Mouse (Mus musculus): Measurements from ENCODE around the gene Ugdh.

- TF ChIP-seq CTCF (IDR thresholded peaks at IDR 0.05; ENCODE audit: extremely low read depth, insufficient read length, insufficient replicate concordance, low read depth, low read length) (no peak), POLR2A (IDR thresholded peaks at IDR 0.05; ENCODE audit: low read depth, low read length) (no peak)
Observed at GRCm38 (mm10) chr5:65387008-65387867, 48.5 kb downstream of the Ugdh start.
